Mouse (Mus musculus) heart, embryonic 13.5 days (tissue): ENCODE measurements around the gene Alkbh4. TPM values are rescaled to one million over a fixed set of nuclear protein-coding genes. Genes with fewer than 3 reads are reported as not detected.

Experiments
- ATAC-seq: fragments of 200-750 bp; cut with Nextera tagmentation; 2 replicates; pipeline ENCODE4 v1.8.0; 2017; ENCODE audit warnings: moderate TSS enrichment; ENCODE audit not compliant: insufficient number of reproducible peaks, low FRiP score, low TSS enrichment; ENCODE audit errors: extremely low read depth
- H3K27ac ChIP-seq: fragments of 300-500 bp; sonication (generic); replicated peaks from 2 replicates; pipeline ENCODE4 v1.5.1; 2015; ENCODE audit warnings: moderate library complexity, mild to moderate bottlenecking, inconsistent platforms
- H3K27me3 ChIP-seq: fragments of 300-500 bp; sonication (generic); replicated peaks from 2 replicates; pipeline ENCODE4 v1.6.1; 2015; ENCODE audit warnings: mild to moderate bottlenecking, inconsistent platforms
- H3K36me3 ChIP-seq: fragments of 300-500 bp; sonication (generic); 2 replicates; pipeline ENCODE4 v1.6.1; 2015; ENCODE audit warnings: mild to moderate bottlenecking, inconsistent platforms
- H3K4me1 ChIP-seq: fragments of 300-500 bp; sonication (generic); 2 replicates; pipeline ENCODE4 v1.6.1; 2015; ENCODE audit warnings: inconsistent platforms
- H3K4me2 ChIP-seq: fragments of 300-500 bp; sonication (generic); 2 replicates; pipeline ENCODE4 v1.6.1; 2015; ENCODE audit warnings: inconsistent platforms, mild to moderate bottlenecking, moderate library complexity
- H3K4me3 ChIP-seq: fragments of 300-500 bp; sonication (generic); 2 replicates; pipeline ENCODE4 v1.5.1; 2015; ENCODE audit warnings: moderate library complexity, mild to moderate bottlenecking, inconsistent platforms
- H3K9ac ChIP-seq: fragments of 300-500 bp; sonication (generic); 2 replicates; pipeline ENCODE4 v1.6.1; 2015; ENCODE audit warnings: inconsistent platforms, mild to moderate bottlenecking, moderate library complexity
- H3K9me3 ChIP-seq: fragments of 300-500 bp; sonication (generic); 2 replicates; pipeline ENCODE4 v1.6.1; 2016; ENCODE audit warnings: inconsistent platforms
- WGBS: fragments of 180-500 bp; shearing (Covaris S2); methylation state at CpG from one replicate; pipeline ENCODE4 v1.1.7; 2015; ENCODE audit warnings: mixed read lengths; 5-methylcytosine and 5-hydroxymethylcytosine counted together
- microRNA-seq: library from miRNA; unstranded; fragments of <30 nt; microRNA quantifications from one replicate; pipeline ENCODE4, GENCODE M21; 2016
- polyA plus RNA-seq: library from polyadenylated mRNA; unstranded; fragments of >200 nt; fragmentation: Nextera tagmentation; extraction: Ambion mirVana; gene quantifications from 2 replicates; pipeline ENCODE4 v1.2.1, GENCODE M21; 2015

The Alkbh4 gene
- polyA plus RNA-seq, 1 experiment from 2014 or later: 13.1 TPM

- Histone ChIP-seq H3K9me3 (no peaks in the 10 kb centered on the region), H3K4me2 (no peak overlapping the region), H3K4me1 (no peaks in the 10 kb centered on the region), H3K4me3 (no peak overlapping the region), H3K36me3 (peaks cover 93% of the 10 kb centered on the region), H3K27ac (no peak overlapping the region), H3K27me3 (no peaks in the 10 kb centered on the region), H3K9ac (no peak overlapping the region)
- 45% methylated on average over 4 of the region's 4 CpGs for WGBS
- ATAC-seq: no peak
Measured at GRCm38 (mm10) chr5:136186723-136187122, 50.8 kb downstream of the Alkbh4 start.

Small RNAs within 50 kb of the gene (microRNA-seq; reads per million reads assigned to microRNA genes)
- gene Mir7035: not detected

Other genes with a start within 250 kb of the Alkbh4 start
- 863 and 944 TPM in 2 replicates for gene Hspb1, start 248.2 kb upstream of the Alkbh4 start, polyA plus RNA-seq
- 157 and 163 TPM in 2 replicates for gene Ywhag, start 201.5 kb upstream of the Alkbh4 start, polyA plus RNA-seq
- 1.0 and 1.1 TPM in 2 replicates for gene Ssc4d, start 161.6 kb upstream of the Alkbh4 start, polyA plus RNA-seq
- 0.11 TPM in 1 of 2 replicates, not detected in the other for gene Zp3, start 156.0 kb upstream of the Alkbh4 start, polyA plus RNA-seq
- gene Dtx2, start 141.3 kb upstream of the Alkbh4 start, polyA plus RNA-seq: 23.0 and 23.9 TPM in 2 replicates
- gene Upk3b, start 97.7 kb upstream of the Alkbh4 start, polyA plus RNA-seq: 41.2 and 54.6 TPM in 2 replicates
- gene Upk3bl, start 81.7 kb upstream of the Alkbh4 start, polyA plus RNA-seq: 0.13 and 0.43 TPM in 2 replicates
- gene Rasa4, start 52.2 kb upstream of the Alkbh4 start, polyA plus RNA-seq: 1.6 TPM in 2 replicates
- 139 and 175 TPM in 2 replicates for gene Polr2j, start 19.5 kb upstream of the Alkbh4 start, polyA plus RNA-seq
- 18.1 and 19.6 TPM in 2 replicates for gene Lrwd1, start 72 bp upstream of the Alkbh4 start, polyA plus RNA-seq
- 2.0 and 2.7 TPM in 2 replicates for gene Orai2, start 34.6 kb downstream of the Alkbh4 start, polyA plus RNA-seq
- 35.1 and 43.4 TPM in 2 replicates for gene Prkrip1, start 62.8 kb downstream of the Alkbh4 start, polyA plus RNA-seq
- gene Sh2b2, start 110.4 kb downstream of the Alkbh4 start, polyA plus RNA-seq: 1.5 and 1.7 TPM in 2 replicates